Mouse (Mus musculus) spleen, adult 18-20 months (tissue): Measurements from ENCODE around the gene Hoxd10.

ENCODE experiments used
- DNase-seq, 2 experiments: peaks; one replicate each; pipeline ENCODE4 v3.0.0; 2022; ENCODE audit warnings: mixed read lengths in 2 of 2

Hoxd10 gene

DNA sequence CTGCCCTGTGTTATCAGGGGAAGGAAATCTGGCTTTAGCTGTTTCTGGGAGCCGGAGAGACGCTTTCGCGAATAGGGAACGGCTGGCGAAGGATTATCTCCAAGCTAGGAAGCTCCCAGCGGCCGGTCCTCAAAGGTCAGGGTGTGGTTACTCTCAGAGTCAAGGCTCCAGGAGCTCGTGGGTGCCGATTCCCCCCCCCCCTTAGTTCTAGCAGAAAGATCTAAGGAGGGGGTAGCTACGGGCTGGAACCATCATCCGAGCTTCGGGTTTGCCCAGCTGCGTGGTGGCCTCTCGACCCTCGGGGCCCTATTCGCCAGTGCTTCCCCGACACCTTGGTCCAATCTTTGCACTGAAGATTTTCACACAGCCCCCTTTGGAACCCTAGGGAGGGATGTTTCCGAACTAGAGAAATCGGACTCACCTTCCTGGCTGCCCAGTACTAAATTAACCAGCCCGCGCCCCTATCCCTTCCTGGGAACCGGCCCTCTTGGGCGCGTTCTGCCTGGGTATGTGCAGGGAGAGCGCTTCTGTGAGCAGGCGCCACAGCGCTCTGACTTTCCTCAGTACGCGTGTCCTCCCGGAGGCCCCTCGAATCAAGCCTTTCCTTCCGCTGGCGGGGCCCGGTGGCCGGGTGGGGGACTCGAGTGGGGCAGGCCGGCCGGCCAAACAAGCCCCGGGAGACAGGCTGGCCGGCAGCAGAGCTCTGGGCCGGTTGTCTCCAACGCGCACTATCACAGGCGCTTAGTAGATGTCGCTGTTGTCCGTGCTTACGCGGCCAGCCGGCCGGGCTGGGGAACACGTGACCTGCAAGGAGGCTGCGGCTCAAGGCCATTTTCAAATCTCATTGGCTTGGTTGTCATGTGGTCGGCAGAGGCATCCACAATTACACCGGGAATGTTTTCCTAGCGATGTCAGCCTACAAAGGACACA lies at the start of gene Hoxd10:
Gene Hoxd10 (plus strand): TSS at position 903 of the 930 bp plus-strand sequence.
- DNase-seq: no peak

DNA sequence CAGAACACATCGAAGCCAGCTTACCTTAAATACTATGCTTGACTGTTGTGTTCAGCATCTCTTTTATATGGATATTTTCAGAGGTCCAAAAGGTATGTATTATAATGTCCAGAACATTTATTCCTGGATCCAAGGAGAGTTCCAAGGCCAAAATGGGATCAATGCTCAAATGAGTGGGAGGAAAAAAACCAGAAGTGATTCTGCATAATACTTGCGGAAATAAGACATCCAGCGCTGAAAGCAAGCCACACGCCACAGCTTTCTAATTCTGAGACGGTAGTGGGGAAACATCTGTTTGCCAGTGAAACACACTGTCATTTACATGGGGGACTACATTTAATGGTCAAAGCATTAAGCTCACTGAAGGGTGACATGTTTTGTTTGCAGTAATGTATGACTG lies 49.3 kb upstream of the Hoxd10 start:
- no peak for DNase-seq

DNA sequence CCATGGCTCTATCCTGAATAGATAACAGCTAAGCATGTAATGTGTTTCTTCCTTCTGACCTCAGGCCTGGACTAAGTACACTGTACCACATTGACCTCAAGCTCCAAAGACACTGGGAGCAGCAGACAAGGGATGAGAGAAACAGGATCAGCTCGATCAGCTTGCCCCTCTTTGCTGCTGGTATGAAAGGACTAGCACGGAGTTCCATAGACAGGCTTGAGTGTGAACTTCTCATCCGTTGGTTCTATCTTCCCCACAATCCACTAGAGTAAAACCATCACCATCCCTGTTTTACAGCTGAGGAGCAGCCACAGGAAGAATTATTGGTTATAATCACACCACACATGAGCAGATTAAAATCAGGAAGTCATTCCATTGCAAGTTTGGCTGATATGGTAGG lies 46.1 kb upstream of the Hoxd10 start:
- DNase-seq: no peak

DNA sequence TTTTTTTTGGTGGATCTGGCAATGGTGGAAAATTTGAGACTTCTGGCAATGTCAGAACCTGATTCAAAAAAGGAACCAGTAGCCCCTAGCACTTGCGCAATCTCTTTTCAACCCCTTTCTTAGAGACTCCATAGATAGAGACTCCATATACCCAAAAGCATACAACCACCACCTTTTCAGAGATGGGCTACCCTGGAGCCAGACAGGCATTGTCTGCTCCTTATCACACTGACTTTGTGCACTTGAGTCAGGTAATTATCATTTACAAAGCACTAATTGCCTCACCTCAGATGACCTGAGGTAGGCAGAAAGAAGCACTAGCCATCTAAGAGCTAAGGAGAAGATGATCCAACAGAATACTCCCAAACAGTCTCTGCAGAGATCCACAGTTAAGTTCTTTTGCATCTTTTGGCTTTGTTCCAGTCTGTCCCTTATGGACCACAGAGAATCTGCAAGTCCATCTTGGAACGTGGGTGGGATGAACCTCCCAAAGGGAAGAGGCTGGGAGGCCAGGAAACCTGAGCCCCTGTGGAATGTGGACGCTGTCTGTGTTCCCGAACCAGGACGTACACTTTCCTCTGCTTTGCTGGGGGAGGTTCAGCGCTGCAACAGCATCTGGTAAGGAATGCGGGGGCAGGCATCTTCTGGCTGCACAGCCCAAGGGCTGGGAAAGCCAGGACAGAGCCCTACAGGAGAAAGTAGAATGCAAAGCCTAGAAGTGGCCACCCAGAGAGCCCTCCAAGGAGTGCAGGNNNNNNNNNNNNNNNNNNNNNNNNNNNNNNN lies 44.5 kb upstream of the Hoxd10 start:
- no peak for DNase-seq

DNA sequence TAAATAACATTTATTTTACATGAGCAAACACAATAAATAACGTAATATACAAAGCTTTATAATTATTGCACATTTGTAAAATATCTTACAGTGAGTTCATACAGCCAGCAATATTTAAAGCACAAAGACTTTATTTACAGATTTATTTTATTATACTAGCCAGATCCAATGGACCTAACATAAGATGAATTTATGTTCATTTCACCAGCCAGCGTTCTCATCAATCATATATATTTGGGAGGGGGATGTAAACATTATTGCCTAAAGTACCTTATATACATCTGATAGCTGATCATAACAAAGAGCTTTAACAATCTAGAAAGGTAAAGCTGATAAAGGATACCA lies 38.8 kb upstream of the Hoxd10 start:
- DNase-seq: no peak

DNA sequence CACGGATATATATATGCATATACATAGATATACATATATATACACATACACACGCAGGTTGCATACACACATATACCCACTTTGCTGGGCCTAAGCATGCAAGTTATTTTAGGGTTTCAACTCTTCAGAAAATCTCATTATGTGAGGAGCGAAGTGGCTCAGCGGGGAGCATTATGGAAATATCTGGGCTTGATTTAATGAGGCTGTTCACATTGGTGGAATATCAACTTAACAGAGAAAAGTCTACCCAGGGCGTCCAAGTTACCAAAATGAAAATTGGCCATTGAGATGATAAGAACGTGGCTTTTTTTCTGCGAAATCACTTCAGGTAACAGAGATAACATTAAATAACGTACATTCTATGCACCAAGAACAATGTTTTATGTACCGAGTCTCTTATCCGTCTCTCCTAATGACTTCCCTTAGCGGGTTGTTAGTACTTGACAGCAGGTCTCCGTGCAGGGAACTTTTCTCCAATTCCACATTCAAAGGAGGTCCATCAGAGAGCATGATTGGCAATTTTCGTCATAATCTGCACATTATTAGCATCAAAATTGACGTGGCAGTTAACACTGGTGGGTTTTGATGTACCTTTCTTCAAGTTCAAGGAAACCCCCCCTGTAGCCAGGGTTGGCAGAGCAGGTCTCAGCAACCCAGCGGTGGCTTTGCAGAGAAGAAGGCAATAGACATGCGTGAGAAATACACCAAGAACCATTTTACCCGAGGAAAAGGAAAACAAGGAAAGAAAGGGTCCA lies 37.8 kb upstream of the Hoxd10 start:
- no peak for DNase-seq

DNA sequence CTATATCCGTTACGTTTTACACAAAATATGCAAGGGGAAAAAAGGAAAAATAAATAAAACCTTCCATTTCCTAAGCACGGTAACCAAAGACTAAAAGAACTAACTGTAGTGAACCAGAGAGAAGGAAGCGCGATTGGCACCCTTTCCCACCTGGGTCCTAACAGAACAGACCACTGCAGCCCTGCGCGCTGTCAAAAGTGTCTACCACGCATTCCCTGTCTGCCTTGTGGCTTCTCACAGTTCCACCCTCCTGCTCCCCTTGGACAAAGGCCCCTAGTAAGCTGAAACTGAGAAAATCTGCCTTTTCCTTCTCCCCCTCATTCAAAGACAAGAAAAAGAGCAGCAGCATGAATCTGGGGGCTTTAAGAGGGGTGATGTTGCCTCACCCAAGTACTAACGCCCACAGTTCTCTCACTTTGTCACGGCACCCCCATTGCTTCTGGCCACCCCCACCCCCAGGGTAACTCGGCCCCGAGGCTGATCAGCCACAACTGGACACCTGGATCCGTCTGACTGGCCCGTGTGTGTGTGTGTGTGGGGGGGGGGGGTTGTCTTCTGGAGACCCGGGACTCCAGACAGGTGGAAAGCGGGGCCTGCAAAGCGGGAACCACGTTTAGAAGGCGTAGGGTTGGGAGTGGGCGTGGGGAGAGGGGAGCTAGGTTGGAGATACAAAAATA lies 36.8 kb upstream of the Hoxd10 start:
- DNase-seq: no peak

DNA sequence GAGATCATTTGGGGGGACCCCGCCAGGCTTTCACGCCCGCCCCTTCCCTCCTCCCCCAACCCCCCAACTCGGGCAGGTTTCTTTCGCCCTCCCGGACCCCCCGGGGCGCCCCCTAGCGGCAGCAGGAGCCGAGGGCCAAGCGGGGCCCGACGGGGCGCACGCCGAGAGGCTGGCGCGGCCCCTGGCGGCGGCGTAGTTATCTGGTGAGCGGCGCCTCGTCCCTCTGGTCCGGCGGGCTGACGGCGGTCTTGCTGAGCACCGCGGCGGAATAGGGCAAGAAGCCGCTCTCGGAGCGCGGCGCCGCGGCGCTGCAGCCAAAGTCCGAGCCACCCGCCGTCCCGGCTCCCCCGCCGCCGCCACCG lies 36.3 kb upstream of the Hoxd10 start:
- DNase-seq: no peak

DNA sequence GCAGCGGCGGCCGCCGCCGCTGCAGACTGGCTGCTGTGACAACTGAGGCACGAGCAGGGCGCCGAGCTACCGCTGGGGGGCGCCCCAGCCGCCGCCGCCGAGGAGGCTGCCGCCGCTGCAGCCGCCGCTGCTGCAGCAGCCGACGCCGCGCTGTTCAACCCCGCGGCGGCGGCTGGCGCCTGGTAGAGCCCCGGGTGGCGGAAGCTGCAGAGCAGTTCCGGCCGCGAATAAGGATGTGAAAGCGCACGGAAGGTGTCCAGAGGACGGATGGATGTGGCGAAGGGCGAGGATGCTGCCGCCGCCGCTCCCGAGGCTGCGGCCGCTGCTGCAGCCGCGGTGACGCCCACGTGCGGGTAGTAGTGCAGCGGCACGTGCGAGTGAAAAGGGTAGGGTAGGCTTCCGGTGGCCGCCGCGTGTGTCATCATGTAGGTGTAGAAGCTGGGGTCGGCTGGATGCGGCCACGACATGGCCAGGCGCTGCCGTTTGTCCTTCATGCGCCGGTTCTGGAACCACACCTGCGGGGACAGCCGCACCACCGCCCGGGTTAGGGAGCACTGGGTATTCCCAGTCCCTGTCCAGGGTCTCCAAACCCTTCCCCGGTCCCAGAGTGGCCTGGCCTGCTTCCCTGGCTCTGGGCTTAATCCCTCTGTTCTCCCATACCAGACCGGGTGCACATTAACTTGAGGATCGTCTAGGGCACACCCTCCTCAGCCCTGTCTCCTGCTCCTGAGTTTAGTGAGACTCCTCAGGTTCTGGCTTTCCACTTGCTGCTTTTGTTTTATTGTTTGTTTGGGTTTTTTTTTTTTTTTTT lies 35.7 kb upstream of the Hoxd10 start:
- DNase-seq: no peak

DNA sequence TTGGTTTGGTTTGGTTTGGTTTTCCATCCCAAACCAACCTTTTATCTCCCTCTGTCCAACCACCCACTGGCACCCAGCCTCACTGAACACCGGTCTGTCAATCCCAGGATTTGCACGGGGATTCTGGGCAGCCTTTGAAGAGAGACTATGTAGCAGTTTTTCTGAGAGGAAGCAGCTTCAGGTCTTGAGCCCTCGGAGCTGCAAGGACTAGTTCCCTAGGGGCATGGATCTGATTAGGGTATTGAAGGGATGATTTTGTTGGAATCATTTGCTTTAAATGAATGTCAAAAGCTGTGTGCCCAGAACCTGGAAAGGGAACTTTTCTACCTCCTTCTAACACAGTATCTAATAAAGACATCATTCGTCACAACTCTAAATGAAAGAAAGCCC lies 35.1 kb upstream of the Hoxd10 start:
- no peak for DNase-seq

DNA sequence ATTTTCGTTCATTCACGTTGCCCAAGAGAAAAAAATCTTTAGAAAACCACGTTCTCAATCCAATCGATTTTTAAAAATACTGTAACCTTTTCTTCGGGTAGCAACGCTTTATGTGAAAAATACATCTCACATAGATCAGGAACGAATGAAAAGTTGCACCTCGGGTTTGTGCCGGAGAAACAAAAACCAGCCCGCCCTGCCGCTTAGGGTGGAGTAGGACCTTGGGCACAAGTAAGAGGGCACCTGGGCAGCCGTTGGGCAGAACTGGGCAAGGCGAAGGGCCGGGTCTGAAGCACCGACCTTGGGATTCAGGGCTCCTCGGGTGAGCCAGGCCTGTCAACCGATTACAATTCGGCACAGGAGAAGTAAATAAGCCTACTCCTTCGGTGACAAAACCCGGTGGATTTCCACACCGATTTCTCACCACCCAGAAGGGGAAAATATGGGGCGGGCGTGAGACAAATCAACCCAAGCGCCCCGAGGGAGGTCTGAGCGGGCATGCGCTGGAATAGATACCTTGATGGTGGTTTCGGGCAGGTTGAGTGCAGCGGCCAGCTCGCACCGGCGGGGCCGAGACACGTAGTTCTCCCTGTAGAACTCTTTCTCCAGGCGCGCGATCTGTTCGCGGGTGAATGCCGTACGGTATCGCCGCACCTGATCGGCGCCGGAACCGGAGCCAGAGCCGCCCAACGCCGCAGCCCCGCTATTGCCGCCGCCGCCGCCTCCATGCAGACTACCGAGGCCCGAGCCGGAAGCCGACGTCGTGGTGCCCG lies 34.3 kb upstream of the Hoxd10 start:
- DNase-seq: no peak

DNA sequence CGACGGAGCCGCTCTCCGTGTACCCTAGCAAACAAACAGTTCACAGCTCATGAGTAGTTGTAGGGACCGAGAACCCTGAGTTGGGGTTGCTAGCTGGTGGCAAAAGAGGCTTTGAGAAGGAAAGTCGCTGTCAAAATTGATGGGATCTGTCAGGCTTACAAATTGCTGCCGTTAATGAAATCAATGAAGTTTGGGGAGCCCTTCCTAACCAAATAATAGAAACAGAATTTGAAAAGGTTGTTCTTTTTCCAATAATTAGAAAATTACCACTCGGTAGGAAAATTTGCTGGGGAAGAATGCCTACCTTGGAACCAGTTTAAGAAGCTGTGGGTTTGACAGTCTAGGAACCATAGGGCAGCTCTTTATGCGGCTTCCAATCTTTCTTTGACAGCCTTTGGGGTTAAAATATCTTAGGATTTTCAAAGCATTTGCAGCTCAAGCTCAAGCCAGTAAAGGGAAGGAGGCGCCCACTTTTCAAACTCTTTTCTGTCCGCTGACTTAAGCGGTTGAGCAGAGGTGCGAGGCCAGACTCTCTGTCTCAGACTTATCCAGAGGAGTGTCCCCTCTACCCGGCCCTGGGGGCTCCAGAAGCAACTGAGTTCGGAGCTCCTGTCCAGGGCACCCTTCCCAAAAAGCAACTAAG lies 33.6 kb upstream of the Hoxd10 start:
- no peak for DNase-seq

DNA sequence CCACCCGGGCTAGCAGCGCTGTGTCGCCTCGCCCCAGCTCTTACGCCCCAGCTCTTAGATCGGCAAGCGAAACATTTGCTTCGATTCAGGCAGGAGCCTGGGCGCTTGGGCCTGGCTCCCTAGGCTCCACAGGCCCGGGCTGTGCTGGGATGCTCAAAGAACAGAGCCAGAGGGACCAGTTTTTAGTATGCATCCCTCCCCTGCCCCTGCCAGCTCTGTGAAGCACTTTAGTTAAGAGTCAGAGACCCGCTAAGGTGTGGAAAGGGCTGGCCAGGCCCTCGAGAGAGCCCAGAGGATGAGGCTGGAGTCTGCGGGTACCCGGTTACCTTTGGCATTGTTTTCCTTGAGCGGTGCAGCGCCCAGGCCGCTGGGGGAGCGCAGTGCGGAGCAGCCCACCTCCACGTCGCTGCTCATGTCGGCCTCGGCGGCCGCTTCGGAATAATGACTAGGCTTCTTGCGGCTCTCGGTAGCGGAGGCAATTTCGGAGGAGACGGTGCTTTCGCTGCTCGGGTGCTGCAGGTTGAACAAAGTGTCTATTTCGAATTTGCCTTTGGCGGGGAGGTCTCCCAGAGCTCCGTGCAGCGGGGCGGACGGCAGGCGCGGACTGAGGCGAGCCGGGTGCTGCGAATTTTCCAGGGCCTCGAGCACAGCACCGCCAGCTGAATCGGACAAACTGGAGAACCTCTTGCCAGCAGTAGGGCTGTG lies 32.9 kb upstream of the Hoxd10 start:
- DNase-seq: no peak

DNA sequence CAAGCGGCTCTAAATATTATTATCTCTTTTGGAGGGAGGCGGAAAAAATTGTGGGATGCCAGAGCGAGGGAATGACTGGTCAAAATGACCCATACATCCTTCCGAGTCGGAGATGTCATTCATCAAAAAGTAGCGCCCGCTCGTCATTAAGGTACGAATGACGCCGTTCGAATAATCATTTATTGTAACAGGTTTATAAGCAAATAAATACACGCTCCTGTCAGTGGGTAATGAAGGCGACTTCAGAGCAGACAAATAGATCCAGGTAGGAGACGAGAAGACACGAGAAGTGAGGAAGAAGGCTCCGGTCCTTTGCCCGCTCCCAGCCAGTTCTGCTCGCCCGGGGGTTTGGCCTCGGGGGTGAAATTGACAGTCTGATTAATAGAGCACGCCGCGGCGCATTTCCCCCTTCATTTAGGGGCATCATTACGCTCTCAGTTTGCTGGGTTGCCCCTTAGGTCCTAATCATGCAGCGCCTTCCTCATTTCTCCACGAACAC lies 32.2 kb upstream of the Hoxd10 start, which contains the start of gene Evx2:
Gene Evx2 (minus strand): TSS at position 51 of the 499 bp plus-strand sequence.
- DNase-seq: no peak

DNA sequence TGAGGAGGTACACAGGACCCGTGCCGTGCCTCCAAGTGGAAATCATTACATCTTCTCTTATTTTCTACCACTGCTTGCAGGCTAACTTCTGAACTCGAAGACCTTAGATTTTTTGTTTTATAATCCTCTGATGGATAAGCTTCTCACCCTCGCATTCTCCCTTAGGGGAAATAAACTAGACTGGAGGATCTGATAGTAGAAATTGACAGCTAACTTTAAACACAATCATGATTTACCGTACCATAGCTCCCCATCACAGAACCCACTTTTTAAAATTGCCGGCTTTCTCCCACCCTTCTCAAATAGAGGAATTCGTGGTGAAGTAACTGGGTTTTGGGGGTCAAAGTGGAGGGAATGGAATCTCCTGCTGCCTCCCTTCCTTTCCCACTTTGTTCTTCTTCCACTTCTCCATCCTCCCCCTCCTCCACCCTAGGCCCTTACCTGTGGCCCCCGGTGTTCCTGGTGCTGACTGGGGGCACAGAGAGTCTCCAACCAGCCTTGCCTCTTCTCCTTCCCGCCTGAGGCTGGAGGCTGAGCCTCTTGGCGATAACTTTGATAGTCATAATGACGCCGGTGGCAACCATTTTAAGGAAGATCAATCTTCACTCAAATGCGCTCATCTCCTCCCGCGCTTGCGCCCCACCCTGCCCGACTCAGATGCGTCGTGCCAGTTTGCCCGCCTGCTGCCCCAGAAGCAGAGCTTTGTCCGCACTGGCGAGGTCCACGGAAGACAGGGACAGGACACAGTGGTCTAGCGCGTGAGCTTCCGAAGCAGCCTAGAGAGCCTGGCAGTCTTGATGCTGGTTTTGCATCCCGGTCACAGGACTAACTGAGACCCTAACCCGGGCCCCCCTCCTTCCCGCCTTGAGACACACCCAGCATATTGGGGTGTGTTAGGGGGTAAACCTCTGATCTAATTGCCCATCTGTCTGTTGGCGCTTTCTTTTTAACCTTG lies 31.0 kb upstream of the Hoxd10 start:
- DNase-seq: no peak

DNA sequence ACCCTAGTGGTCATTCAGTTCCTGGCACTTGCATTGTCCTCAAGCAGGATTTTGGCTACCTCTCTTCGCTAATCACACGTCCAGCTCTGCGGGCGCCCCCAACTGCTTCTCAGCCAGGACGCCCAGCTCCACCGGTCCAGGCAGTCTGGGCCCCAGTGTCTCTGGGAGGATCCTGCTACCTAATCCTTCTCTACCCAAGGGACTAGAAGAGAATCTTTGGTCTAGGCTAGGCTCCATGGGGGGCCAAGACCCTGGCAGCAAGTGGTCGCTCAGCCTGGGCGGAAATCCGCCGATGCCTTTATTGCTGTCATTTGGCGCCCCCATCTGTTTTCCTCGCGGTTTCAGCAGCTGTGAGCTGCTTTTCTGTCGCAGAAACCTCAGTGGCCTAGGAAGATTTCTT lies 30.0 kb upstream of the Hoxd10 start:
- no peak for DNase-seq

DNA sequence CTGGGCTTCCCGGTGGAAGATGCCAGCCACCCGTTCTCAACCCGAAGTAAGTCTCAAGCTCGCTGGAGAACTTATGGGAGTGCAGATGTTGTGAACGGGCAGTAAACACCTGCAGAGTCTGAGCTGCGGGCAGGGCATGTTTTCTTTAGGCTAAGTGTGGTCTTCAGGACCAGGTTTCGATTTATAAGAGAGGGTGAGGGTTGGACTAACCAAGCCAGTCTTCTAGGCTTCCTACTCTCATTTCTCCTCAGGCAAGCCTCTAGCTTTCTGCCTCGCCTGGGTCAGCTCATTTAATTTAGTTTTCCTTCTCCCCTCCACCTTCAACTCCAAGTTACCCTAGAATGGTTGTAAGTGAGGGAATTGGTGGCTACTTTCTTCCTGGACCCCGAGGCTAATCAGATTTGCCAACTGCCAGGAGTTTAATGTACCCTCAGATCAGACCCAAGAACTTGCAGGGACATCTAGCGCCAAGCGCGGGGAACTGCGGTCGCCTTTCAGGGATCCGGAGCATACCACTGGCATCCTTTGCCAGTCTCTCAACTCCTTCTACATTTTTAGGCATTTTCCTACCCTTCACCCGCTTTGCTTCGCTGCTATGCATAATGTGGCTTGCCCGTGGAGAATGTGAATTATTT lies 28.3 kb upstream of the Hoxd10 start:
- DNase-seq: no peak

DNA sequence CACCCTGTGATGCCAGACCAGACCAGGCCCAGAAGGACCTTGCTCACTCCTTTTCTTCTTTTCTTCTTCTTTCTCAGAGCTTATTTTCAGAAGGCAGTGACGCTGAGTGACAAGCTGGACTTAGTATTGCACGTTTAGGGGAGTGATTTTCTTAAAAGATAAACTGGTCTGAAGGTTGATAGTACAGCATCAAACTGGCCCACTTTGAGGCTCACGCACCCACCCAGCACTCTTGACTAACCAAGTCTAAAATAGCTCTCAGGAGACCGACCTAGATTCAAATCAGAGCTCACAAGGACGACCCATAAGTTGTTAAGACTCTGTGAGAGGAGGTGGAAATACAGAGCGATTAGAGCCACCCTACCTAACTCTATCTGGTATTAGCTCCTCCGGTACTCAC lies 25.3 kb upstream of the Hoxd10 start:
- DNase-seq: no peak
